Mouse (Mus musculus) frontal cortex, adult (tissue): ENCODE results near the gene Slc7a6os.

Experiments used
- ATAC-seq: cut with Nextera tagmentation; 2 replicates; pipeline ENCODE4 v1.9.2; 2017; ENCODE audit warnings: mild to moderate bottlenecking, moderate library complexity, mixed read lengths; ENCODE audit not compliant: low TSS enrichment

The Slc7a6os gene

DNA sequence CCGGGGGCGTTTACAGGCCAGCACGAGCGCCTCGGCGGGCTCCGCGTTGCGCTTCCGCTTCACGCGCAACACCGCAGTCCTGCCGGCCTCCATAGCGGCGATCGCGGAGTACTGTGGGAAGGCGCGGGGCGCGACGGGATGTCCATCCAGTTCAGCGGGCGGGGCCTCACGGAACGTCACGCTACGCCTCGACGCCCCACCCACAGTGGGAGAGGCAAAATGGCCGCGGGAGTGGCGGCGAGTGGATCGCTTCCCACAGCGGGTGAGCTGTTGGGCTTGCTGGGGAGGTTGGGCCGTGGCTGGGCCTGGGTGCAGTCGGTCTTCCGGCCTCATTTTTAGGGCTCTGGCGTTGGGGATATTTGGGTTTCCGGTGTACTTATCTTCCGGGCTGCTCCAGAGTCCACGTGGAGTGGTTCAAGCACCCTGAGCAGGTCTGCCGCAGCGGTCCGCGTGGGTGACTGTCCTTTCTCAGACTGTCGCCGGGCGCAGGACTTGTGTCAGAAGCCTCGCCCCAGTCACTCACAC, at the start of gene Slc7a6os, which contains the start of gene Prmt7:
Slc7a6os (minus strand) TSS at position 115 of the 525 bp plus-strand sequence.
Prmt7 (plus strand) TSS at position 116 of the 525 bp plus-strand sequence.
- ATAC-seq, result peak; percentile 97

DNA sequence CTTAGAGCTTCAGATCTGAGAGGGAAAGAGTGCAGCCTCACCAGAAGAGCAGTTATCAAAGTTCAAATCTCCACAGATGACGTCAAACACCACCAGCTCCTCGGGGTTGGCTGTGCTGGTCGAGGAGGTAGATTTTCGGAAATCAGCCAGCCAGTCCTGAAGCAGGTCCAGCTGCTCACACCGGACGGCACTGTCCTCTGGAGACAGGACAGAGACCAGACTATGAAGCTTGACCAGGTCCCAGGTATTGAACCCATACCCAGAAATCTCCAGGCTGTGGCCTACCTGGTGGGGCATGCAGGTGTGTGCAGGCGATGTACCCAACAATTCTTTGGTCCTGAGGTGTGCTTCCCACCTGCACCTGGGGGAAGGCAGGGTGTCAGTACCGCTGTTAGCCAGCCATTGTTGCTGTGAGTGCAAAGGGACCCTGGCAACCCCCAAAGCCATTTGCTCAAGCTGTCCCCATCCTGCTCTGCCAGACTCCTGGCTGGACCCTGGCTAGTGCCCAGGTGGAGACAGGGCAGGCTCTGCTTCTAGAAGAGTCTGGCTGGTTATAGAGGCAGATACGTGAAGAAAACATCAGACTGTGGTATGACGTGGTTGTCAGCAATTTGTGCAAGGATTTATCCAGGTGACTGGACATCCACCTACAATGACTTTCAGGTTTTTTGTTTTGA, 49.0 kb upstream of the Slc7a6os start:
- ATAC-seq, result no peak

DNA sequence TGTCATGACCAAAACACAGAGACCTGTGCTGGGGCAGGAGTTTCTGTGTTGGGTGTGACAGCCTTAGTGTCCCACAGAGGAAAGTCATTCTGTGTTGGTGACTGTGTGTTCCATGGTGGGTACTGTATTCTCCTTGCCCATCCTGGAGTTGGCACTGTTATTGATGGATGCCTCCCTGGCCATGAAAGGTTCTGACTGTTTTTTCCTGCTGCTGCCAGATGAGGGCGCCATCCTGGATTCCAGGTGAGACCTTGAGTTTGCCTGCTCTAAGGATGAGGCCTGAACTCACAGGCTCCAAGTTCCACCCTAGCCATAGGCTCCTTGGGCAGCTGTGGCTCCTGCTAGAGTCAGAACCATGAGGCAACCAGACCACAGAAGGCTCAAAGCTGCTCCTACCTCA, 47.4 kb upstream of the Slc7a6os start:
- 0 out of 2 replicates have a peak, but pooled peaks have one; percentile 6 for ATAC-seq

- 0 out of 2 replicates have a peak, but pooled peaks have one; percentile 4 for ATAC-seq
Observed at GRCm38 (mm10) chr8:106250186-106250585, 39.5 kb upstream of the Slc7a6os start.

- ATAC-seq, result no peak
Observed at GRCm38 (mm10) chr8:106237106-106237505, 26.4 kb upstream of the Slc7a6os start.

- ATAC-seq, result 0 out of 2 replicates have a peak, but pooled peaks have one; percentile 35
Observed at GRCm38 (mm10) chr8:106234567-106235261, 24.0 kb upstream of the Slc7a6os start.

DNA sequence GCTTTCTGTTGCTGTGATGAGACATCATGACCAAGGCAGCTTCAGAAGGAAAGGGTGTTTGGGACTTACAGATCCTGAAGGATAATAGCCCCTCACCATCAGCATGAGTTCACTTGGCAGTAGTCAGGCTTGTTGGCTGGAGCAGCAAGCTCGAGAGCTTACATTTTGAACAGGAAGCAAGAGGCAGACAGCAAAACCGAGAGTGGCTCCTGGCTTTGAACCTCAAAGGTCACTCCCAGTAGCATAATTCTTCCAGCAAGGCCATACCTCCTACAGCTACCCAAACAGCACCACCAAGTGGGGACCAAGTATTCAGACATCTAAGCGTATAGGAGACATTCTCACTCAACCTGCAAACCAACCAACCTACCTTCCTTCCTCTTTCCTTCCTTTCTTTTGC, 22.0 kb upstream of the Slc7a6os start:
- no peak for ATAC-seq

DNA sequence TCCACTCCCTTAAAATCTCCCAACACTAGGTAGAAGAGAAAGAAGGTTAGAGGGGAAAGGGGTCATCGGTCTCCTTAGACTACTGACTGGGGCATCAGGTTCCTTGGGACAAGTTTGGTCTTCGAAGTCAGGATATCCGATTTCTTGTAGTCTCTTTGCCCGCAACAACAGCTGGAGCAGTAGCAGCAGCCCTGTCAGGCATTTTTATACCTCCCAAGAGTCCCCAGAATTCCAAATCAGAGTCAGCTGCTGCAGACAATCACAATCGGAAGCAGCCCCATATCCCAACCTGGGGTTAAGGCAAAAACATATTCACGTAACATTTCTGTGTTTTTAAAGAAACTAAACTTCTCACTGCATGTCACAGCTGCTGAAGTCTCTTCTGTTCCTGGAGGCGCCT, 20.8 kb upstream of the Slc7a6os start:
- no peak for ATAC-seq

DNA sequence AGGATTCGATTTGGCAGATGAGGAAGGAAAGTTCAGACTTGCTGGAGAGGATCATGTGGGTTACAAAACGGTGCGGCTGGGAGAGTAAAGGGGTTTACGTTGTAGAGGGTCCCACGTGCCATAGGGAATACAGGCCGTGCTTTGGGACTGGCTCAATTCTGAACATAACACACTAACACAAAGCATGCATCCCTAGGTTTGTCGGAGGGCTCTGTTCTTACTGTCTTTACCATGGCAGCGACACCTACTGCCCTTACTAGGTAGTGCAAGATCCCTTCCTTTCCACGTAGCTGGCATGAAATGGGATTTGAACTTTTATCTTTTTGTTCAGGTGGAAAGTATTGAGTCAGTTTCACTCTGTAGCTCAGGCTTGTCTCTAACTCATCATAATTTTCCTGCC, 15.9 kb upstream of the Slc7a6os start:
- ATAC-seq, result peak; percentile 74

DNA sequence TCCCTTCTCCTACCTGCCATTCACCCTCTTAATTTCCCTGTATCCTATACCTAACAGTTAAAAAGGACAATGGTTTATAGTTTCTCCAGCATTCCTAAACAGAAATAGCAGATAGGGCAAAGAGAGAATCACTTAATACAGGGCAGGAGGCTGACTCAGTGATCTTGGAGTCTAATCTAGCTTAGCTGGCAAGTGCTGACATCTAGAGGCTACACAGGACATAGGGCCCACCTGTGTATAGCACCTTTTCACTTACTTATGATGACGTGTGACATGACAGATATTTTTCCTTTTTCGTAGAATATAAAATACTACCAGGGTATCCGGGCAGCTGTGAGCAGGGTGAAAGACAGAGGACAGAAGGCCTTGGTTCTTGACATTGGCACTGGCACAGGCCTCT, 8.9 kb upstream of the Slc7a6os start:
- ATAC-seq, result no peak; the same call in 1 of the 2 replicates

DNA sequence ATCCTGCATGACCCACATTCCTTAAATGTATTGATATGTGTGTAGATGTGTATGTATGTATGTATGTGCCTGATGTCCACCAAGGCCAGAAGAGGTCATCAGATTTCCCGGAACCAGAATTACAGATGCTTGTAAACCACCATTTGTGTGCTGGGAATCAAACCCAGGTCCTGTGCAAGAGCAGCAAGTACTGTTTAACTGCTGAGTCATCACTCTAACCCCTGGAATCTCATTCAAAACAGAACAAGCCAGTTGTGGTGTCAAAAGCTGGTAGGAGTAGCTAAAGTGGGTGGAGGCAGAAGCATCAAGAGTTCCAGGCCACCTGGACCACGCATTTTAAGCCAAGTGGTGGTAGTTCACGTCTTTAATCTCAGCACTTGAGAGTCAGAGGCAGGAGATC, 3.2 kb upstream of the Slc7a6os start:
- no peak for ATAC-seq

GRCm38 (mm10) chr8:106211421-106211820, 686 bp upstream of the Slc7a6os start:
- no peak; the same call in 1 of the 2 replicates for ATAC-seq

- peak; percentile 58 for ATAC-seq
Observed at GRCm38 (mm10) chr8:106210035-106210731, 552 bp downstream of the Slc7a6os start.

- ATAC-seq, result peak; percentile 50; the same call in 1 of the 2 replicates
Observed at GRCm38 (mm10) chr8:106199596-106199995, 11.1 kb downstream of the Slc7a6os start.

- ATAC-seq, result 0 out of 2 replicates have a peak, but pooled peaks have one; percentile 32
Observed at GRCm38 (mm10) chr8:106198741-106199140, 12.0 kb downstream of the Slc7a6os start.

GRCm38 (mm10) chr8:106194062-106194461, 16.7 kb downstream of the Slc7a6os start:
- 0 out of 2 replicates have a peak, but pooled peaks have one; percentile 3 for ATAC-seq

- 0 out of 2 replicates have a peak, but pooled peaks have one; percentile 8 for ATAC-seq
Observed at GRCm38 (mm10) chr8:106193162-106193561, 17.6 kb downstream of the Slc7a6os start.

GRCm38 (mm10) chr8:106191639-106192038, 19.1 kb downstream of the Slc7a6os start:
- no peak for ATAC-seq

DNA sequence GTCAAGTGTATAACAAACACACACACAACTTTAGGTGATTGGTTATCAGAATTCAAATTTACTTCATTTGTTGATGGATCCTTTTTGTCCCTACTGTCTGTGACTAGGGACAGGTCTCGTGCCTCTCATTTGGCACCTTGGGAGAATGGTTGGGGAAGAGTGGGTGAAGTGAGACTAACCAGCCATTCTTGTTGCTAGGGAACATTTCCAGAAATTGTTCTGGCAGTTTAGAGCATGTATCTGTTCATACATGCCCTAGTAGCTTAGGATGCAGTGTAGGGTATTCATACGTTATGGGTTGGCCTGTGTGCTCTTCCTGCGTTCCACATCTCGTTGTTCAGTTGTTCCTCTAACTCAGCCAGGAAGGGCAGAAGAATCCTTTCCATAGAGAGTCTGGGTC, 21.6 kb downstream of the Slc7a6os start:
- peak; percentile 39; the same call in 1 of the 2 replicates for ATAC-seq

GRCm38 (mm10) chr8:106186394-106186793, 24.3 kb downstream of the Slc7a6os start:
- no peak for ATAC-seq

DNA sequence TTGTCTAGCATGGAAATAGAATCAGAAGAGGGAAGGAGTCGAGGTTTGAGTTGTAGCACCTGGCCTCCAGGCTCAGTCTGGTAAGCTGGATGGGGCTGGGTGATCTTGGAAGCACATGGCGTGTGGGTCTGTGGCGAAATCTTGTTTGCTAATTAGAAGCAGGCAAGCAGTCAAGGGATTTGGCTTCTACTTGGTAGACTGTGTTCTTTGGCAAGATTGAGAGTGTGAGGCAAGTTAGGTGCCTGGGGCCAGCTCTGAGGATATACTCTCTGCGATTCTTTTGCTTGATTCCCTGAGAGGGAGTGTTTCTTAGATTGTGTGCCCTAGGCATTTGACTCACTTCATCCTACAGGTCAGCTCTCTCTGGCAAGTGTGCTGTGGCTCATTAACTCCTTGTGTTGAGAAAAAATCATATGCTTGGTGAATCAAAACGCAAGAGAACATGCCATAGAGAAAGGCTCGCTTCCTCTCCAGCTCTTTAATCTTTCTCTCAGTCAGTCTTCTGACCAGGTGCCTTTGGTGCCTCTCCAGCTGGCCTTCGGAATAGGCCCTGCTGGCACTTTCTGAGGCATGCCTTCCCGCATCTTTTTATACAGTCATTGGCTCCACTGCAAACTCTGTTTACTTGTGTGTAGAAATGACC, 25.0 kb downstream of the Slc7a6os start:
- peak; percentile 80 for ATAC-seq
